Mouse (Mus musculus) midbrain, embryonic 11.5 days (tissue): ENCODE measurements around the gene Plekha8. TPM values are rescaled to one million over a fixed set of nuclear protein-coding genes. Genes with fewer than 3 reads are reported as not detected.

Experiments used
- ATAC-seq: fragments of 200-750 bp; cut with Nextera tagmentation; 2 replicates; pipeline ENCODE4 v1.8.0; 2017; ENCODE audit warnings: moderate TSS enrichment, moderate library complexity; ENCODE audit not compliant: low FRiP score
- DNase-seq: peaks from one replicate; pipeline ENCODE4 v3.0.0; 2015; ENCODE audit warnings: low spot score; ENCODE audit errors: missing footprints
- H3K27ac ChIP-seq: fragments of 300-500 bp; sonication (generic); 2 replicates; pipeline ENCODE4 v1.5.1; 2014; ENCODE audit warnings: low read depth, low read length
- H3K27me3 ChIP-seq: fragments of 300-500 bp; sonication (generic); 2 replicates; pipeline ENCODE4 v1.6.1; 2014; ENCODE audit warnings: mild to moderate bottlenecking, low read length, moderate library complexity, mixed read lengths; ENCODE audit not compliant: control insufficient read depth, insufficient read depth
- H3K36me3 ChIP-seq: fragments of 300-500 bp; sonication (generic); 2 replicates; pipeline ENCODE4 v1.6.1; 2014; ENCODE audit warnings: mild to moderate bottlenecking, low read length, moderate library complexity, mixed read lengths; ENCODE audit not compliant: control insufficient read depth, insufficient read depth
- H3K4me1 ChIP-seq: fragments of 300-500 bp; sonication (generic); 2 replicates; pipeline ENCODE4 v1.6.1; 2014; ENCODE audit warnings: low read length; ENCODE audit not compliant: control insufficient read depth, insufficient read depth
- H3K4me2 ChIP-seq: fragments of 300-500 bp; sonication (generic); 2 replicates; pipeline ENCODE4 v1.6.1; 2014; ENCODE audit warnings: mild to moderate bottlenecking, moderate library complexity
- H3K4me3 ChIP-seq: fragments of 300-500 bp; sonication (generic); 2 replicates; pipeline ENCODE4 v1.5.1; 2014; ENCODE audit warnings: low read depth, low read length
- H3K9ac ChIP-seq: fragments of 300-500 bp; sonication (generic); 2 replicates; pipeline ENCODE4 v1.6.1; 2014; ENCODE audit warnings: low read length
- H3K9me3 ChIP-seq: fragments of 300-500 bp; sonication (generic); 2 replicates; pipeline ENCODE4 v1.6.1; 2016; ENCODE audit warnings: low read length; ENCODE audit not compliant: control insufficient read depth
- WGBS: fragments of 180-500 bp; shearing (Covaris S2); extraction: QIAGEN DNeasy Blood & Tissue Kit; methylation state at CpG from one replicate; pipeline ENCODE4 v1.1.7; 2014; 5-methylcytosine and 5-hydroxymethylcytosine counted together
- polyA plus RNA-seq: library from polyadenylated mRNA; unstranded; fragments of >200 nt; fragmentation: Nextera tagmentation; extraction: Ambion mirVana; gene quantifications from 2 replicates; pipeline ENCODE4 v1.2.1, GENCODE M21; 2014

Gene Plekha8
- polyA plus RNA-seq = 21.0 and 22.5 TPM in 2 replicates

DNA sequence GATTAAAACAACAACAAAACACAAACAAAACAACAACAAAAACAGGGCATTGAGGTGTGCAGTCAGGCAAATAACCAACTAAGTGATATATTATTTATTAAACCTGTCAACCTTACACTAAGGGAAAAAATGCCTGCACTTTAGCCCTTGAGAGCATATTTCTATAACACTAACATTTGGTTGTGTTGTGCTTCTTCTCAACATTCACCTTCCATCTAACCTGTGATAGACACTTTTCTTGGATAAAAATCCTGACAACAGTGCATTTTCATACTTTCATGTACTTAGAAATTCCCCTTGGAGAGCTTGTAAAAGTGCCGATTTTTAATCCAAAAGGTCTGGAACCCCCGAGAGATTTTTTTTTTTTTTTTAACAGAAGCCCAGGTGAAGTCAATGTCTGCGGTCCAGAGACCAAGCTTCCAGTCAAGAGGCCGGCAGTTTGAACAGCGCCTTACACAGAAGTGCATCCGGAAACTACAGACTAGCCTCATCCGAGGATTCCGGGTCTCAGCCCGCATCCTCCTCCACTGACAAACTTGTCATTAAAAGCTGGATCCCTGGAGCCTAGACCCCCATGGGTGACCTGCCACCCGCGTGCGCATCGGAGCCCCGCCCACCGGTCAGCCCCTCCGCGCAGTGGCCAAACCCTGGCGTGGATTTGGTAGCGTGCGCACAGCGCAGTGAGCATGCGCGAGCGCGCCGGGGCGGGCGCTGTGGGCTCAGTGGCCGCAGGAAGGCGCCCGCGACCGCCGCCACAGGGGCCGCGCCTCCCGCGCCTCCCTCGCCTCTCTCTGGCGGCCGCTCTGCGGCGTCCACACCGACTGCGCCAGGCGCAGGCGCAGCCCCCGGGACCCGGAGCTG is at the start of gene Plekha8:
Gene Plekha8, plus strand, starts transcription at position 643 of the 861 bp plus-strand sequence.
- H3K4me2 ChIP-seq = peak within 1 kb of the TSS; percentile 77
- no peaks in the 10 kb centered on the region for H3K27me3 ChIP-seq
- H3K9ac ChIP-seq = peak within 1 kb of the TSS; percentile 88
- ATAC-seq (peak; percentile 95), DNase-seq (peak; percentile 99)
- H3K27ac ChIP-seq = peak within 1 kb of the TSS; percentile 44; the same call in 1 of the 2 replicates
- WGBS = under 1% methylated on average over 49 of the region's 49 CpGs
- peak within 1 kb of the TSS; percentile 84 for H3K4me3 ChIP-seq
- H3K9me3 ChIP-seq = no peaks in the 10 kb centered on the region
- no peaks in the 10 kb centered on the region for H3K36me3 ChIP-seq
- H3K4me1 ChIP-seq = peaks cover 14% of the 10 kb centered on the region

DNA sequence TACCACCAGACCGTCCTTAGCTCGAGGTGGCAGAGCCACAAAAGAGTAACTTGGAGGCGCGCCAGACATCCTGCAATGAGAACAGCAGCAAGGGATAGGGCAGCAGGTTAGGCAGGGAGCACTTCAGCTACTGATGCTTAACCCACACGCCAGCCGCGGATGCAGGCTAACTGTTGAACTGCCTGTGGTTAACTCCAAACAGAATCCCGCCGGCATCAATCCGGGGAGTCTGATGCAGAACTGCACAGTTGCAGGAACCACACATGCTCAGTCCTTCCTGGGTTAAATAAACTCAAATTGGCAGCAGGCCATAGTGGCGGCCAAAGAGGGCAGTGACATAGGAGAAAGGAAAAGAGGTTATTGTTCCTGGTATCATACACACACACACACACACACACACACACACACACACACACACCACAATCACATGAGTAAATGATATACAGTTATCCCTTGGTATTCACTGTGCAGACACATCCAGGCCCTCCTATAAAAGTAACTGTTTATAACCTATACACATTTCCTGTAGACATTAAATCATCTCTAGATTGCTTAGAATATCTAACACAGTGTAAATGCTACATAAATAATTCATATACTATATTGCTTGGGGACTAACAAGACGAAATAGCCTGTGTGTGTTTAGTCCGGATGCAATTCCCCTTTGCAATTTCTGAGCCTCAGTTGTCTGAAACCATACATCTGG is 46.4 kb upstream of the Plekha8 start:
- DNase-seq = no peak
- H3K4me3 ChIP-seq = no peak overlapping the region
- H3K36me3 ChIP-seq = peaks cover 7% of the 10 kb centered on the region
- H3K4me2 ChIP-seq = no peak overlapping the region
- no peaks in the 10 kb centered on the region for H3K27me3 ChIP-seq
- no peaks in the 10 kb centered on the region; the same call in 1 of the 2 replicates for H3K9me3 ChIP-seq
- no peak overlapping the region for H3K27ac ChIP-seq
- ATAC-seq = no peak
- 89% methylated on average over 12 of the region's 13 CpGs for WGBS
- H3K9ac ChIP-seq = no peak overlapping the region
- peaks cover 9% of the 10 kb centered on the region for H3K4me1 ChIP-seq

DNA sequence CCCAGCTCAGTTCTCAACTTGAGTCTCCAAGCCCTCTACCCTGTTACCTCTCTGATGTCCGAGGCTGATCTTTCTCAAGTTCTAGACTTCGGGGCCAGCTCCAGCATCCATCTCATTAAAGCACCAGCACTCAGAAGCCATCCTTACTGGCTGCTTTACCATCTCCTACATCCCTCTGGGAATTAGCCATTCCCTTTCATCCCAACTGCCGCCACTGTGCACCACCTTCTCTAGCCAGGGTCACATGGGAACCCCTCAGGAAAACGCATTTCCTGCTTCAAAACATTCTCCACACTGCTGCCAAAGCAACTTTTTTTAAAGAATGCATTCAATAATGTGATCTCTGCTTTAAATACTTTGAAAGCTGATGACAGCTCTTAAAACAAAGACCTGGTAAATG is 45.6 kb upstream of the Plekha8 start:
- DNase-seq (no peak), ATAC-seq (no peak)
- Histone ChIP-seq H3K9ac (no peak overlapping the region), H3K27me3 (no peaks in the 10 kb centered on the region), H3K36me3 (0 out of 2 replicates have a peak, but pooled peaks cover 2% of the 10 kb centered on the region), H3K27ac (no peak overlapping the region), H3K4me2 (no peak overlapping the region), H3K4me3 (no peak overlapping the region), H3K9me3 (no peaks in the 10 kb centered on the region), H3K4me1 (peaks cover 17% of the 10 kb centered on the region)
- WGBS = 67% methylated on average over 4 of the region's 4 CpGs

DNA sequence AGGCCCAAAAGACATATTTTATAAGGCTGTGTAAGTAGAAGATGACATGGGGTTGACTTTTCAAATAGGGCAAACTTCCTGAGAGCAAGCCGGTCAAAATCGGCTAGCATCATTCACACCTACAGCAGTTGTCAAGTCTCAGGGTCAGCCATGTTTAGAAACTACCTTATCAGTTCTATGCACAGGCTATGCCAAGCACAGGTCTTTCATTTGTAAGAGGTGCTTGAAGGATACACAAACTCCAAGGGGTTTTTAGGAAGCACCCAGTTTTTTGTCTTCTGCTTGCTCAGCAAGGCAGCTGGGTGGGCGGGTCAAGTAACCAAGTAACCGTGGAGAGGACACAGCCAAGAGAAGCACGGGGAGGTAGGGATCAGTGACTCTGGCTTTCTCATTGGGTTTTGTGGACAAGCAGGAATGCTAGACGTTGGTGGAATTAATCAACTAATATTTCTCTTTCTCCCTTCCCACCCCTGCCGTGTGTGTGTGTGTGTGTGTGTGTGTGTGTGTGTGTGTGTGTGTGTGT is 44.0 kb upstream of the Plekha8 start:
- ATAC-seq = no peak
- H3K4me1 ChIP-seq = peaks cover 33% of the 10 kb centered on the region
- H3K4me2 ChIP-seq = no peak overlapping the region
- DNase-seq = no peak
- H3K4me3 ChIP-seq = no peak overlapping the region
- WGBS = 57% methylated on average over 7 of the region's 7 CpGs
- H3K9me3 ChIP-seq = no peaks in the 10 kb centered on the region
- no peaks in the 10 kb centered on the region for H3K27me3 ChIP-seq
- H3K27ac ChIP-seq = no peak overlapping the region
- H3K36me3 ChIP-seq = no peaks in the 10 kb centered on the region
- H3K9ac ChIP-seq = no peak overlapping the region

GRCm38 (mm10) chr6:54552721-54553413 is 42.0 kb upstream of the Plekha8 start:
- no peak for ATAC-seq
- H3K27ac ChIP-seq = no peak overlapping the region
- no peak overlapping the region for H3K4me3 ChIP-seq

GRCm38 (mm10) chr6:54553632-54554031 is 41.3 kb upstream of the Plekha8 start:
- ATAC-seq = 0 out of 2 replicates have a peak, but pooled peaks have one; percentile 3
- peak overlapping the region; percentile 86 for H3K27ac ChIP-seq
- no peaks in the 10 kb centered on the region for H3K27me3 ChIP-seq
- H3K4me1 ChIP-seq = peaks cover 36% of the 10 kb centered on the region
- H3K9me3 ChIP-seq = no peaks in the 10 kb centered on the region
- no peak overlapping the region for H3K9ac ChIP-seq
- no peak overlapping the region for H3K4me3 ChIP-seq
- H3K36me3 ChIP-seq = no peaks in the 10 kb centered on the region
- no peak for DNase-seq
- WGBS = 64% methylated on average over 2 of the region's 2 CpGs
- no peak overlapping the region for H3K4me2 ChIP-seq

More at GRCm38 (mm10) chr6:54552721-54553413, 42.0 kb upstream of the Plekha8 start:
- 43% methylated on average over 9 of the region's 9 CpGs for WGBS
- DNase-seq = no peak
- Histone ChIP-seq H3K36me3 (no peaks in the 10 kb centered on the region), H3K9ac (no peak overlapping the region), H3K27me3 (no peaks in the 10 kb centered on the region), H3K9me3 (no peaks in the 10 kb centered on the region), H3K4me2 (no peak overlapping the region), H3K4me1 (peaks cover 36% of the 10 kb centered on the region)

GRCm38 (mm10) chr6:54554341-54555110 is 40.4 kb upstream of the Plekha8 start:
- ATAC-seq = peak; percentile 96
- H3K36me3 ChIP-seq = no peaks in the 10 kb centered on the region
- H3K27me3 ChIP-seq = no peaks in the 10 kb centered on the region
- peak overlapping the region; percentile 20; the same call in 1 of the 2 replicates for H3K4me2 ChIP-seq
- peaks cover 36% of the 10 kb centered on the region for H3K4me1 ChIP-seq
- H3K9me3 ChIP-seq = no peaks in the 10 kb centered on the region
- H3K9ac ChIP-seq = peak overlapping the region; percentile 24; the same call in 1 of the 2 replicates
- no peak overlapping the region for H3K4me3 ChIP-seq
- WGBS = 12% methylated on average over 8 of the region's 8 CpGs
- peak overlapping the region; percentile 86 for H3K27ac ChIP-seq
- DNase-seq = peak; percentile 97

- Histone ChIP-seq H3K27me3 (no peaks in the 10 kb centered on the region), H3K4me1 (peaks cover 36% of the 10 kb centered on the region), H3K9me3 (no peaks in the 10 kb centered on the region), H3K4me3 (no peak overlapping the region), H3K36me3 (no peaks in the 10 kb centered on the region), H3K4me2 (no peak overlapping the region), H3K27ac (no peak overlapping the region; the same call in 1 of the 2 replicates), H3K9ac (no peak overlapping the region)
- 58% methylated on average over 1 of the region's 1 CpGs for WGBS
- DNase-seq = no peak
- no peak for ATAC-seq
These were observed 39.1 kb upstream of the Plekha8 start for GRCm38 (mm10) chr6:54555816-54556215.
